Mouse (Mus musculus): ENCODE data around the gene Vegfb. TPM values are rescaled to one million over a fixed set of nuclear protein-coding genes. Genes with fewer than 3 reads are reported as not detected.
A peak's percentile ranks its signal among the peaks of the same experiment; 100 is the strongest.

The Vegfb gene
- polyA plus RNA-seq, 1 experiment from 2014 or later, result 60.9 TPM

DNA sequence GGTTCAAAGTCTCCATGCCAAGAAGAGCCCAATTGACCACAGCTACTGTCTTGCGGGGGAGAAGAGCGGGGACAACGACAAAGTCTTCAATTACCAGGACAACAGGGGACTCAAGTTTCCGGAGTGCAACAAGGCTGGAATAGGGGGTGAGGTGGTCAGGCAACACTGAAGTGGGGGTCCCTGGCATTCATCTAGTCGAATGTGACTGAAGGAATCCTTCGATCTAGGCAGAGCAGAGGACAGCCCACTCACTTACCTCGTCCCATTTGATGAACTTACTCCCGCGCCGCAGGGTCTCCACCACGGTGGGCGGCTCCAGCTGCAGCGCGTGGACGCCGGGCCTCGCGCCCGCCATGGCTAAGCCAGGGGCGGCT is 18.2 kb downstream of the Vegfb start:
- H3K9ac ChIP-seq (replicated peaks; ENCODE audit: low read depth, low read length), result 0 out of 2 replicates have a peak overlapping the region, but pooled peaks have one; percentile 4
- peak overlapping the region; percentile 41 for H3K4me2 ChIP-seq (ENCODE audit: low read depth, low read length)
- ATAC-seq (ENCODE audit: low read depth), result 0 out of 2 replicates have a peak, but pooled peaks have one; percentile 7
- 3% methylated on average over 8 of the region's 20 CpGs for WGBS
- no peaks in the 10 kb centered on the region for H3K9me3 ChIP-seq (ENCODE audit: control insufficient read depth, low read length)
- H3K27me3 ChIP-seq (ENCODE audit: control insufficient read depth, insufficient read depth, low read length), result no peaks in the 10 kb centered on the region; the same call in 1 of the 2 replicates
- no peak overlapping the region for H3K27ac ChIP-seq (ENCODE audit: low read depth, low read length)
- H3K4me1 ChIP-seq (ENCODE audit: control insufficient read depth, insufficient read depth, low read length), result peaks cover 9% of the 10 kb centered on the region; the same call in 1 of the 2 replicates
- no peaks in the 10 kb centered on the region for H3K36me3 ChIP-seq (ENCODE audit: control insufficient read depth, insufficient read depth, low read length)
- peak overlapping the region; percentile 25 for H3K4me3 ChIP-seq (ENCODE audit: low read depth, low read length)

DNA sequence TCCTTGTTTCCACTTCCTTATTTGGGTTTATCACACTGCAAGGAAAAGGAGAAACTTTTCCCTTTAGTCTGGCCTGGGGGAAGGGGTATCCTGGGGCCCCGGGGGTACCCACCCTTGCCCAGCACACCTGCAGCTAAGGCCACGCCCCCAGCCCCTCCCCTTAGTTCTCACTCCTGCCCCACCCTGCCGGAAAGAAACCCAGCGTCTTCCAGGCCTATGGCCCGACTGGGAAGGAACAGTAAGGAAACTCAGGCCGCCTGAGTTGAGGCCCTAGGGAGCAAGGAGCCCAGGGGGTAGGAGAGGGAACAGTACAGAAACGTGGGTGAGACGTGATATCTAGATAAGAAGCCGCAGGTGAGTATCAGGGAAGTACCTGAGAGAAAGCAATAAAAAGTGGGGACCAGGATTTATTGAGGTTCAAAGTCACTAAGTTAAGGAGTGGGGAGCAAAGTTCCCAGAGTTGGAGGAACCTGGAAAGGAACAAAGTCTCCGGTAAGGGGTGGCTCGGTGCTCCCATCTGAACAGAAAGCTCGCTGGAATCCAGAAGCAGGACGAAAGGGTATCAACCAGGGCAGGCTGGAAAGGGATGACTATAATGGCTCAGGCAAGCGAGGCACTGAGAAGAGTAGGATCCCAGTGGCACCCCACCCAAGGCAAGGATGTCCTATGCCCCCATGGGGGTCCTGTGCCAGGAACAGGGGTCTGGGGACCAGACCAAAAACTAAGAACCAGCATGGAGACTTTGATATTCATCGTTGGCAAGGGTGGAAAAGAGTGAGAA is 18.8 kb downstream of the Vegfb start:
- no peaks in the 10 kb centered on the region for H3K9me3 ChIP-seq (ENCODE audit: control insufficient read depth, low read length)
- WGBS, result 15% methylated on average over 15 of the region's 15 CpGs
- peak overlapping the region; percentile 41 for H3K4me2 ChIP-seq (ENCODE audit: low read depth, low read length)
- no peaks in the 10 kb centered on the region; the same call in 1 of the 2 replicates for H3K27me3 ChIP-seq (ENCODE audit: control insufficient read depth, insufficient read depth, low read length)
- peak overlapping the region; percentile 25; the same call in 1 of the 2 replicates for H3K4me3 ChIP-seq (ENCODE audit: low read depth, low read length)
- H3K4me1 ChIP-seq (ENCODE audit: control insufficient read depth, insufficient read depth, low read length), result peaks cover 6% of the 10 kb centered on the region; the same call in 1 of the 2 replicates
- no peaks in the 10 kb centered on the region for H3K36me3 ChIP-seq (ENCODE audit: control insufficient read depth, insufficient read depth, low read length)
- H3K9ac ChIP-seq (replicated peaks; ENCODE audit: low read depth, low read length), result no peak overlapping the region
- no peak for ATAC-seq (ENCODE audit: low read depth)
- no peak overlapping the region for H3K27ac ChIP-seq (ENCODE audit: low read depth, low read length)

DNA sequence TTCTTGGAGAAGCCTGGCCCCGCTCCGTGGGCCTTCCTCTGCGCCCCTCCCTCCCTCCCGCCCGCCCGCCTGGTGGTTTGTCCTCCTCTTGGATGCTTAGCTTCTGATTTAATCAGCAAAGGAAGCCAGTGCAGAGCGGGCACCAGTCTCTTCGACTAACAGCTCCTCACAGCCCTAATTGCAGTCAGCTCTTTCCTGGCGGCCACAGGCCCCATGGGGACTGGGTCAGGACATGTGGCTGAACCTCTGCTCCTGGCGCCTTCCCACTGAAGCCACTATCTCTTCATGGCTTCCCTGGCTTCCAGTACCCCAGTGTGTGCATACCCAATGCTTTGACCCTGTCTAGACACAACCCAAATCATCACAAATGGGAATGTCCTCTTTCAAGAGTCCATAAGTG is 31.0 kb downstream of the Vegfb start:
- ATAC-seq (ENCODE audit: low read depth), result no peak
- H3K36me3 ChIP-seq (ENCODE audit: control insufficient read depth, insufficient read depth, low read length), result peaks cover 8% of the 10 kb centered on the region; the same call in 1 of the 2 replicates
- H3K4me1 ChIP-seq (ENCODE audit: control insufficient read depth, insufficient read depth, low read length), result peaks cover 3% of the 10 kb centered on the region; the same call in 1 of the 2 replicates
- no peaks in the 10 kb centered on the region for H3K27me3 ChIP-seq (ENCODE audit: control insufficient read depth, insufficient read depth, low read length)
- WGBS, result 79% methylated on average over 10 of the region's 10 CpGs
- no peak overlapping the region for H3K4me2 ChIP-seq (ENCODE audit: low read depth, low read length)
- H3K4me3 ChIP-seq (ENCODE audit: low read depth, low read length), result no peak overlapping the region
- H3K9me3 ChIP-seq (ENCODE audit: control insufficient read depth, low read length), result no peaks in the 10 kb centered on the region
- H3K9ac ChIP-seq (replicated peaks; ENCODE audit: low read depth, low read length), result no peak overlapping the region
- no peak overlapping the region for H3K27ac ChIP-seq (ENCODE audit: low read depth, low read length)

DNA sequence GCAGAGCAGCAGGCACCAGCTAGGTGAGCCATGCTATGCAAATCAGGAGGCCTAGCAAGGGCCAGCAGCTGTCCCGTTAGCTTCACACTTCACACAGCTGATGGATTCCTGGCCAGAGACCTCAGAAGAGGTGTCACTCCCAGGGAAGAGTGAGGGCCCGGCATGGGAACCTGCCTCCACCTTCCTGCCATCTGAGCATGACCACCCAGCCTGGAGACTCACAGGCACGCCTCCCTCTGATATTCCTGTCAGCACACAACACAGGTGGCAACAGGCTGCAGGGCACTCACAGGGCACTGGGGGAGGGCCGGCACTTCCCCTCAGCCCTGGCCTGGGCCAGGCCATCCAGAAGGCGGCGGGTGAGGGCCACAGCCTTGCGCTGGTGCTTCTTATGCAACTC is 32.0 kb downstream of the Vegfb start:
- Histone ChIP-seq H3K4me1 (ENCODE audit: control insufficient read depth, insufficient read depth, low read length) (peaks cover 3% of the 10 kb centered on the region; the same call in 1 of the 2 replicates), H3K9ac (replicated peaks; ENCODE audit: low read depth, low read length) (no peak overlapping the region), H3K27me3 (ENCODE audit: control insufficient read depth, insufficient read depth, low read length) (no peaks in the 10 kb centered on the region), H3K9me3 (ENCODE audit: control insufficient read depth, low read length) (no peaks in the 10 kb centered on the region), H3K4me2 (ENCODE audit: low read depth, low read length) (no peak overlapping the region), H3K4me3 (ENCODE audit: low read depth, low read length) (no peak overlapping the region), H3K27ac (ENCODE audit: low read depth, low read length) (no peak overlapping the region), H3K36me3 (ENCODE audit: control insufficient read depth, insufficient read depth, low read length) (peaks cover 8% of the 10 kb centered on the region; the same call in 1 of the 2 replicates)
- 84% methylated on average over 7 of the region's 7 CpGs for WGBS
- no peak for ATAC-seq (ENCODE audit: low read depth)

DNA sequence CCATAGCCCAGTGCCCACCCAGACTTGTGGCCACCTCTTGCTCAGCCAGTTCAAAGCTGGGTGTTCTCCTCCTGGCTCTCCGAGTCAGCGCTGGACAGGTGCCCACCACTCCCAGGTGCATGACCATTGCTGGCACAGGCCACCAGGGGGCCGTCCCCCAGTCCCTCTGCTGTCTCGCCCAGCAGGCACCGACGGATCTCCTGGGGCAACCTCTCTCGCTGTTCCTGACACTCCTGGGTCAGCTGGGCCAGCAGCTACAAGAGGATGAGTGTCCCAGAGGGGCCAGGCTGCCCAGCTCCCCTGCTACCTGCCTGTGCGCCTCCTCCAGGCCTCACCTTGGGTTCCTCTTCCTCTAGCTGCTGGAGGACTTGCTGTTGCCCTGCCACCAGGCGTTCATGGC is 33.4 kb downstream of the Vegfb start:
- no peak for ATAC-seq (ENCODE audit: low read depth)
- no peak overlapping the region for H3K9ac ChIP-seq (replicated peaks; ENCODE audit: low read depth, low read length)

DNA sequence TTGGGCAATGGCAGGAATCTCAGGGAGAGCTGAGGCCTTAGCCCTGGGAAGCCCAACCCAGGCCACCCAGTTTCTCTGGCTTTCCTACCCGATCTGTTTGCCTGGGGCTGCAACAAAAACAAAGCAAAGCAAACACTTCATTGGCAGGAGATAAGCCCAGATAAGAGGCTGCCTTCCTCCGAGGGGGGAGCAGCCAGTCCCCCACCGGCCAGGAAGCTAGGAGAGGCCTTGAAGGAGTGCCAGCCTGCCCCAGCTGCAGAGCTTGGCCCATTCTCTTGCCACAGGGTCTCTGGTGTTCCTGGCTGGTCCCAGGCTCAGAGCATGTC is 34.8 kb downstream of the Vegfb start:
- peak overlapping the region; percentile 43; the same call in 1 of the 2 replicates for H3K4me3 ChIP-seq (ENCODE audit: low read depth, low read length)
- H3K4me2 ChIP-seq (ENCODE audit: low read depth, low read length), result peak overlapping the region; percentile 97; the same call in 1 of the 2 replicates
- H3K27ac ChIP-seq (ENCODE audit: low read depth, low read length), result no peak overlapping the region
- H3K4me1 ChIP-seq (ENCODE audit: control insufficient read depth, insufficient read depth, low read length), result peaks cover 10% of the 10 kb centered on the region; the same call in 1 of the 2 replicates
- H3K36me3 ChIP-seq (ENCODE audit: control insufficient read depth, insufficient read depth, low read length), result peaks cover 8% of the 10 kb centered on the region; the same call in 1 of the 2 replicates
- WGBS, result 54% methylated on average over 3 of the region's 3 CpGs
- H3K9ac ChIP-seq (replicated peaks; ENCODE audit: low read depth, low read length), result no peak overlapping the region
- no peaks in the 10 kb centered on the region for H3K27me3 ChIP-seq (ENCODE audit: control insufficient read depth, insufficient read depth, low read length)
- no peak for ATAC-seq (ENCODE audit: low read depth)
- H3K9me3 ChIP-seq (ENCODE audit: control insufficient read depth, low read length), result no peaks in the 10 kb centered on the region

More for the DNA sequence above, 33.4 kb downstream of the Vegfb start:
- no peak overlapping the region for H3K4me3 ChIP-seq (ENCODE audit: low read depth, low read length)
- no peaks in the 10 kb centered on the region for H3K9me3 ChIP-seq (ENCODE audit: control insufficient read depth, low read length)
- no peak overlapping the region for H3K27ac ChIP-seq (ENCODE audit: low read depth, low read length)
- H3K36me3 ChIP-seq (ENCODE audit: control insufficient read depth, insufficient read depth, low read length), result peaks cover 8% of the 10 kb centered on the region; the same call in 1 of the 2 replicates
- H3K27me3 ChIP-seq (ENCODE audit: control insufficient read depth, insufficient read depth, low read length), result no peaks in the 10 kb centered on the region
- peaks cover 10% of the 10 kb centered on the region; the same call in 1 of the 2 replicates for H3K4me1 ChIP-seq (ENCODE audit: control insufficient read depth, insufficient read depth, low read length)
- 57% methylated on average over 9 of the region's 9 CpGs for WGBS
- no peak overlapping the region for H3K4me2 ChIP-seq (ENCODE audit: low read depth, low read length)

DNA sequence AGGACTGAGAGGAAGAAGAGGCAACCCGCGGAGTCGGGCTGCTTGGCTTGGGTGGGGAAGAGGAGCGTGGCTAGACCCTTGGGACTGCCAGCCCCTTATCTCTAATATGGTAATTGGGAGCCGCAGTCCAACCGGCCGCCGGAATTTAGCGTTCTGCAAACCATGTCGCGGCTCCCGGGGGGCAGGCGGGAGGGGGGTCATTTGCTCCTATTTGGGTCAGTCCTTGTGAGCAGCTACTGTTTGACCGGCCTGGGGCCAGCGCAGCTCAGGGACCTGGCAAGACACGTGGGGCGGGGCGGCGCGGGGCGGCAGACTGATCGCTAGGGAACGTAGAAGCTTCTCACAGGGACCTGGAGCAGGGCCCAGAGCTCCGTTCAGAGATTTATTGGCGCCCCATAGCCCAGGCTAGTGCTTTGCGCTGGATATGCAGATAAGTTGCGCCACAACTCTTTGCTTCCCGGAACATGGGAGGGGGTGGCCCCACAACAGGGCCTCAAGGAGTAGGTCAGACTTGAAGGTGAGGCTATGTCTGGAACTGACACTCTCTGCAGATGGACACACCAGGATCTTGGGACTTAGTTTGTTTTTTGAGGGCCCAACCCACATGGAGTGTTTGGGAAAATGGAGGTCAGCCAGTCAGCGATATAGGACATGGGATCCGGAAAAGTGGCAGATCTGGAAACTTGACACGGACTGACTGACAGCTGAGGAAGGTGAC is 35.3 kb downstream of the Vegfb start:
- peak; percentile 54 for ATAC-seq (ENCODE audit: low read depth)
- H3K4me3 ChIP-seq (ENCODE audit: low read depth, low read length), result peak overlapping the region; percentile 43
- no peaks in the 10 kb centered on the region for H3K9me3 ChIP-seq (ENCODE audit: control insufficient read depth, low read length)
- H3K27ac ChIP-seq (ENCODE audit: low read depth, low read length), result peak overlapping the region; percentile 88
- H3K36me3 ChIP-seq (ENCODE audit: control insufficient read depth, insufficient read depth, low read length), result peaks cover 8% of the 10 kb centered on the region; the same call in 1 of the 2 replicates
- peaks cover 10% of the 10 kb centered on the region; the same call in 1 of the 2 replicates for H3K4me1 ChIP-seq (ENCODE audit: control insufficient read depth, insufficient read depth, low read length)
- peak overlapping the region; percentile 72 for H3K9ac ChIP-seq (replicated peaks; ENCODE audit: low read depth, low read length)
- WGBS, result 3% methylated on average over 31 of the region's 31 CpGs
- H3K27me3 ChIP-seq (ENCODE audit: control insufficient read depth, insufficient read depth, low read length), result no peaks in the 10 kb centered on the region
- peak overlapping the region; percentile 97 for H3K4me2 ChIP-seq (ENCODE audit: low read depth, low read length)

DNA sequence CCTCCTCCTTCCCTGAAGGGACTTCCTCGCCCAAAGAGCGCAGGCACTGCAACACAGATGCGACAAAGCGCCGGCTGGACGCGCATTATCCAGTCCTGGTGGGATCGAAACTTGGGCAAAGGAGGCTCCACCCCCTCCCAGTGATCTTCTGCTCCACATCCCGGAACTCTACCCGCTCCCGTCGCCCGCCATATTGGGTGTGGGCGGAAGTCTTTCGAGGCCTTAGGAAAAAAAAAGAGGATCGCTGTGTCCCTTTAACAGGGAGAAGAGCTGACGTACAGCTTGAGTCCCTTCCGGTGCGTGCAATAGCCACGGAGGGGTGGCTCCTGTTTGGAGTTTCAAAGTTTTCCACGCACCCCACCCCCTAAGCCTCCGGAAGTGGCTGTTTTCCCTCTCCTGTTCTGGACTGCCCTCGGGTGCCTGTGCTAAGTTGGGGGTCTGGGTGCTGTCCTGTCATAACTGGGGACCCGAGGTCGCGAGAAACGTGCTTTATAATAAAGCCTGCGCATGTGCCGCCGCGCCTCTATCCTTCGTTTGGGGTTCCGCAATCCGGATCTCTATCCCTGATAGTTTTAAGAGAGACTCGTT is 36.0 kb downstream of the Vegfb start:
- peaks cover 8% of the 10 kb centered on the region; the same call in 1 of the 2 replicates for H3K36me3 ChIP-seq (ENCODE audit: control insufficient read depth, insufficient read depth, low read length)

More for the DNA sequence above, 36.0 kb downstream of the Vegfb start:
- H3K27ac ChIP-seq (ENCODE audit: low read depth, low read length), result peak overlapping the region; percentile 88
- peak overlapping the region; percentile 72 for H3K9ac ChIP-seq (replicated peaks; ENCODE audit: low read depth, low read length)
- peak overlapping the region; percentile 97 for H3K4me2 ChIP-seq (ENCODE audit: low read depth, low read length)
- WGBS, result under 1% methylated on average over 35 of the region's 35 CpGs
- peaks cover 10% of the 10 kb centered on the region; the same call in 1 of the 2 replicates for H3K4me1 ChIP-seq (ENCODE audit: control insufficient read depth, insufficient read depth, low read length)
- H3K9me3 ChIP-seq (ENCODE audit: control insufficient read depth, low read length), result no peaks in the 10 kb centered on the region
- no peaks in the 10 kb centered on the region for H3K27me3 ChIP-seq (ENCODE audit: control insufficient read depth, insufficient read depth, low read length)
- H3K4me3 ChIP-seq (ENCODE audit: low read depth, low read length), result peak overlapping the region; percentile 43
- ATAC-seq (ENCODE audit: low read depth), result peak; percentile 85
